Mouse (Mus musculus): ENCODE measurements at regions not wholly inside any gene's neighbourhood (a gene's known extent, or its start where the extent isn't known, plus 50 kb on each side); places are given as distances from the start of the nearest gene placed in this dataset.

- no peak overlapping the region for H3K4me3 ChIP-seq (replicated peaks; ENCODE audit: extremely low read depth, low read depth, low read length)
- no peak for DNase-seq
- 45% methylated on average over 1 of the region's 1 CpGs for WGBS
- TF ChIP-seq CTCF (IDR thresholded peaks at IDR 0.05; ENCODE audit: insufficient read depth, low read length) (no peak), POLR2A (IDR thresholded peaks at IDR 0.05; ENCODE audit: borderline replicate concordance, extremely low read depth, low read depth, low read length) (no peak)
- H3K4me1 ChIP-seq (ENCODE audit: control insufficient read depth, insufficient read depth, low read length): no peaks in the 10 kb centered on the region
Observed at GRCm38 (mm10) chr4:88951034-88951336, 71.0 kb upstream of the Ifne start.

DNA sequence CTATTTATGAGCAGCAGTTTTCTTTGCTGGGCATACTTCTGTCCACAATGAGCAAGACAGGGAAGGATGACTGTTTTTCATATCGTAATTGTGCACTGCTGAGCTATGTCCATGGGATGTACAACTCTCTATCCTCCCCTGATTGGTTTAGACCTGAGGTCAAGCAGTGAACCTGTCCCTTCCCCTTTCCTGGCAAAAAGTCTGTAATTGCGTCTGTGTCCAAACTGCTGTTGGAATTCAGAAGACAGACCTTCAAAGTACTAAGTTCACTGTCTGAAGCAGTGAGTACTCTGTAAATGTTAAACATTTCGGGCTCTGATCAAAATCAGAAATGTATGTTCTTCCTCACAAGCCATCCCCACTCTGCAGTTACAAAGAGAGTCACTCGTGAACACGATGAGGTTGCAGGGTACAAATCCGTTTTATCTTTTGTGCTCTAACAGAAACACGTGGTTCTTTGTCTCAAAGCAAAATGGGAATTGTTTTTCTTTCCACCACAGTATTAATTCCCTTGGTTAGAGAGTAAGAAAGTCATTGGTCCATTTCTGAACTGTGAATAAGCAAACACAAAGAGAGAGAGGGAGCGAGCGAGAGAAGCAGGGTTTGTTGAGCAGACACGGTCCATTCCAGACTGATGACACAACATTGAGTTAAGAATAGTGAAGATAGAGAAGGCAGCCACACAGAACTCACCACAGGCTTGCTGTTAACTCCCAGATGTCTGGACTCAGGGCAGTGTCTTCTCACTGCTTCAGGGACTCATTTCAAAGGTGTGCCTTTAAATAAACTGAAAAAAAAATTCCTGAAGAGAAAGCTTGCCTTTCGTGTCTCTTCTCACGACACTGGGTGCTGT, 70.4 kb upstream of the Ifne start:
- DNase-seq: no peak
- WGBS: 52% methylated on average over 12 of the region's 12 CpGs
- TF ChIP-seq POLR2A (IDR thresholded peaks at IDR 0.05; ENCODE audit: borderline replicate concordance, extremely low read depth, low read depth, low read length): no peak
- no peak for TF ChIP-seq CTCF (IDR thresholded peaks at IDR 0.05; ENCODE audit: insufficient read depth, low read length)
- no peak overlapping the region for H3K4me3 ChIP-seq (replicated peaks; ENCODE audit: extremely low read depth, low read depth, low read length)
- H3K4me1 ChIP-seq (ENCODE audit: control insufficient read depth, insufficient read depth, low read length): no peaks in the 10 kb centered on the region

GRCm38 (mm10) chr4:88948027-88948859, 68.2 kb upstream of the Ifne start:
- no peak for DNase-seq
- Histone ChIP-seq H3K4me3 (replicated peaks; ENCODE audit: extremely low read depth, low read depth, low read length) (no peak overlapping the region), H3K4me1 (ENCODE audit: control insufficient read depth, insufficient read depth, low read length) (no peaks in the 10 kb centered on the region)
- TF ChIP-seq CTCF (IDR thresholded peaks at IDR 0.05; ENCODE audit: insufficient read depth, low read length) (no peak), POLR2A (IDR thresholded peaks at IDR 0.05; ENCODE audit: borderline replicate concordance, extremely low read depth, low read depth, low read length) (no peak)
- 88% methylated on average over 4 of the region's 4 CpGs for WGBS

DNA sequence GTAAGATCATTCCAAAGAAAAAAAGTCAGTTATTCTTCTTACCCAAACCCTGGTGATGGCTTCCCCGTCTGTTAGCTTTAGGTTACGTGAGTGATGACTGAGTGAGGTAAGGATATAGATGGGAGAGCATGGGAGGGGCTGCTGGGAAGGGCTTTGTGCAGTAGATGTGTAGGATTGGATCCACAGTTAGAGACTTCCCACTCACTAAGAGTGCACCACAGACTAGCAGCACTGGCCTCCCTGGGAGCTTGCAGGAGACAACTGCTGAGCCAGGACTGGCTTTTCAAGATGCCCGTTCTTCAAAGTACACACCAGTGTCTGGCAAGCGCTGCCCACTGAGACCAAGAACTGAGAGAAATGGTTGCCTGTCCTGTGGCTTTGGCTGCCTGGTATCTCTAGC, 62.0 kb upstream of the Ifne start:
- DNase-seq: no peak
- Histone ChIP-seq H3K4me3 (replicated peaks; ENCODE audit: extremely low read depth, low read depth, low read length) (no peak overlapping the region), H3K4me1 (ENCODE audit: control insufficient read depth, insufficient read depth, low read length) (no peaks in the 10 kb centered on the region; the same call in 1 of the 2 replicates)
- 73% methylated on average over 4 of the region's 4 CpGs for WGBS
- no peak for TF ChIP-seq POLR2A (IDR thresholded peaks at IDR 0.05; ENCODE audit: borderline replicate concordance, extremely low read depth, low read depth, low read length)
- no peak for TF ChIP-seq CTCF (IDR thresholded peaks at IDR 0.05; ENCODE audit: insufficient read depth, low read length)

DNA sequence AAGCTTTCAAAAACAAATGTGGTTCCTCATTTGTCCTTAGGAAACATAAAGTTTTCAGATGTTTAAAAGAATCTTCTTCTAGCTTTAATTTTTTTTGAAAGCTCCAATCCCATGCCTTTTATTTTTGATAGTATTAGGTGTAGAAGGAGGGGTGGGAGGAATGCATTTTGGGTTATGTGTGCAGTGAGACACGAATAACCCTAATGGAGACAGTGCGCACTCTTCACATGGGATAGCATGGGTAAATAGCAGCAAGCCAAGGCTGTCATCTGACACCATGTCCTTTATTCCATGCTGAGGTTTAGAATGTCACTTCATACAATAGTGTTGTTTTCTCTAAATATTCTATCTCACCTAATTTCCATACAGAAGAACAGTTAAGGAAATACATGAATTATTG, 60.7 kb upstream of the Ifne start:
- DNase-seq: no peak
- TF ChIP-seq CTCF (IDR thresholded peaks at IDR 0.05; ENCODE audit: insufficient read depth, low read length) (no peak), POLR2A (IDR thresholded peaks at IDR 0.05; ENCODE audit: borderline replicate concordance, extremely low read depth, low read depth, low read length) (no peak)
- Histone ChIP-seq H3K4me3 (replicated peaks; ENCODE audit: extremely low read depth, low read depth, low read length) (no peak overlapping the region), H3K4me1 (ENCODE audit: control insufficient read depth, insufficient read depth, low read length) (no peaks in the 10 kb centered on the region; the same call in 1 of the 2 replicates)
- WGBS: 91% methylated on average over 2 of the region's 2 CpGs

- WGBS: 79% methylated on average over 4 of the region's 4 CpGs
- Histone ChIP-seq H3K4me1 (ENCODE audit: control insufficient read depth, insufficient read depth, low read length) (no peaks in the 10 kb centered on the region; the same call in 1 of the 2 replicates), H3K4me3 (replicated peaks; ENCODE audit: extremely low read depth, low read depth, low read length) (no peak overlapping the region)
- TF ChIP-seq CTCF (IDR thresholded peaks at IDR 0.05; ENCODE audit: insufficient read depth, low read length): no peak
- TF ChIP-seq POLR2A (IDR thresholded peaks at IDR 0.05; ENCODE audit: borderline replicate concordance, extremely low read depth, low read depth, low read length): no peak
- no peak for DNase-seq
Observed at GRCm38 (mm10) chr4:88939397-88939796, 59.4 kb upstream of the Ifne start.

- H3K4me3 ChIP-seq (replicated peaks; ENCODE audit: extremely low read depth, low read depth, low read length): peak overlapping the region; percentile 49
- TF ChIP-seq CTCF (IDR thresholded peaks at IDR 0.05; ENCODE audit: insufficient read depth, low read length) (no peak), POLR2A (IDR thresholded peaks at IDR 0.05; ENCODE audit: borderline replicate concordance, extremely low read depth, low read depth, low read length) (no peak)
- 14% methylated on average over 11 of the region's 11 CpGs for WGBS
- no peak for DNase-seq
- H3K4me1 ChIP-seq (ENCODE audit: control insufficient read depth, insufficient read depth, low read length): no peaks in the 10 kb centered on the region; the same call in 1 of the 2 replicates
Observed at GRCm38 (mm10) chr4:88938712-88939032, 58.7 kb upstream of the Ifne start.

DNA sequence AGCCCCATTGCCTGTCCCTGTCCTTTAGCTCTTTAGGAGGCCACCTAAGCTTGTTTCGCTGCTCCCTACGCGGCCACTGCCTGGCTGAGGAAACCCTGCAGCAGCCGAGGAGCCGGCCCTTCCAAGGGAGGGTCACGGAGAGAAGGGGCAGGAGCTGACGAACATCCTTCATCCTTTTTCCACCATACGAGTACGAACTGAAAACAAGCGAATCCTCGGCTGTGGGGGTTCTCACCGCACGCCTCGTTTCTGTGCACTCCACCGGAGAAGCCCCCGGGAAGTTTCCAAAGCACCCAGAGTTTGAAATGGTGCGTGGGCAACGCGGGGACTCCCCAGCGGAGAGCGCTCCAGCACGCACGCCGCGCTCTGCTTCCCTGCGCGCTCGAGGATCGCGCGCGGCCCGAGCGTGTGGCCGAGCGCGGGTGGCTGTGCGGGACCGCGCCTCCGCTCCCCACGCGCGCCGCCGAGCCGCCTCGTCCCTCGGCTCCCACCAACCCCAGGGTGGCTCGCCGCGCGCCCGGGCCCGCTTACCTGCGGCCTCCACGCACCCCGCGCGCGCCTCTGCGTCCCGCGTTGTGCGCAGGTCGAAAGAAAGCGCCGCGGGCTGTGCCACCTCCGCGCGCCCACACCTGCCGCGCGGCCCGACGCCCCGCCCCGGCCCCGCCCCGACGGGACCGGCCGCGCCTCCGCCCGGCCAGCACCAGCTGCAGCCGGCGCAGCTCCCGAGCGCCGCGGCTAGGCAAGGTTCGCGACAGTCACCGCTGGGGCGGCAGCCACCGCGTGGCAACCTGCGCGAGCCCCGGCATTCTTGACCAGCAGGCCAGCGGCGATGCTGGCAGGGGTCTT, 58.1 kb upstream of the Ifne start:
- under 1% methylated on average over 91 of the region's 104 CpGs for WGBS
- Histone ChIP-seq H3K4me3 (replicated peaks; ENCODE audit: extremely low read depth, low read depth, low read length) (peak overlapping the region; percentile 56), H3K4me1 (ENCODE audit: control insufficient read depth, insufficient read depth, low read length) (no peaks in the 10 kb centered on the region; the same call in 1 of the 2 replicates)
- TF ChIP-seq POLR2A (IDR thresholded peaks at IDR 0.05; ENCODE audit: borderline replicate concordance, extremely low read depth, low read depth, low read length): no peak
- TF ChIP-seq CTCF (IDR thresholded peaks at IDR 0.05; ENCODE audit: insufficient read depth, low read length): no peak
- peak; percentile 52 for DNase-seq

GRCm38 (mm10) chr4:88936976-88937375, 57.0 kb upstream of the Ifne start:
- H3K4me1 ChIP-seq (ENCODE audit: control insufficient read depth, insufficient read depth, low read length): no peaks in the 10 kb centered on the region; the same call in 1 of the 2 replicates
- DNase-seq: no peak
- no peak overlapping the region for H3K4me3 ChIP-seq (replicated peaks; ENCODE audit: extremely low read depth, low read depth, low read length)
- WGBS: 57% methylated on average over 6 of the region's 6 CpGs
- TF ChIP-seq CTCF (IDR thresholded peaks at IDR 0.05; ENCODE audit: insufficient read depth, low read length) (no peak), POLR2A (IDR thresholded peaks at IDR 0.05; ENCODE audit: borderline replicate concordance, extremely low read depth, low read depth, low read length) (no peak)

All from lung, adult 2 months (tissue).